Mouse (Mus musculus) c-Kit-positive CD71-negative TER-119-negative erythroid progenitor cells, embryonic 14.5 days (primary cell): Measurements from ENCODE around the gene Ncoa7.

ENCODE experiments used
- DNase-seq: peaks from one replicate; pipeline ENCODE4 v3.0.0-alpha.2; 2013; ENCODE audit warnings: low read depth

Gene Ncoa7

GRCm38 (mm10) chr10:30802681-30803586 is at the start of gene Ncoa7:
Gene Ncoa7 (minus strand): TSS chr10:30803326.
- peak; percentile 36 for DNase-seq

GRCm38 (mm10) chr10:30845101-30845825 is 42.1 kb upstream of the Ncoa7 start:
- no peak for DNase-seq

GRCm38 (mm10) chr10:30844191-30845010 is 41.3 kb upstream of the Ncoa7 start:
- no peak for DNase-seq

- no peak for DNase-seq
These were observed 40.5 kb upstream of the Ncoa7 start for GRCm38 (mm10) chr10:30843438-30844190.

GRCm38 (mm10) chr10:30842643-30843437 is 39.7 kb upstream of the Ncoa7 start, which contains the start of gene Hey2:
Gene Hey2 (minus strand): TSS chr10:30842801.
- peak; percentile 86 for DNase-seq

- no peak for DNase-seq
These were observed 39.1 kb upstream of the Ncoa7 start for GRCm38 (mm10) chr10:30842228-30842627.

GRCm38 (mm10) chr10:30840824-30841223 is 37.7 kb upstream of the Ncoa7 start:
- no peak for DNase-seq

GRCm38 (mm10) chr10:30838188-30838587 is 35.1 kb upstream of the Ncoa7 start:
- DNase-seq, result no peak

- no peak for DNase-seq
These were observed 21.9 kb upstream of the Ncoa7 start for GRCm38 (mm10) chr10:30825049-30825448.

- peak; percentile 72 for DNase-seq
These were observed 7.8 kb upstream of the Ncoa7 start for GRCm38 (mm10) chr10:30810967-30811293.

- DNase-seq, result no peak
These were observed 7.3 kb upstream of the Ncoa7 start for GRCm38 (mm10) chr10:30810247-30810966.

GRCm38 (mm10) chr10:30803587-30804253 is 594 bp upstream of the Ncoa7 start:
- DNase-seq, result no peak

GRCm38 (mm10) chr10:30802033-30802432 is 1.1 kb downstream of the Ncoa7 start:
- DNase-seq, result no peak

- no peak for DNase-seq
These were observed 3.2 kb downstream of the Ncoa7 start for GRCm38 (mm10) chr10:30799713-30800450.

GRCm38 (mm10) chr10:30796469-30797261 is 6.5 kb downstream of the Ncoa7 start:
- no peak for DNase-seq

- DNase-seq, result no peak
These were observed 12.1 kb downstream of the Ncoa7 start for GRCm38 (mm10) chr10:30791016-30791415.

GRCm38 (mm10) chr10:30789521-30789920 is 13.6 kb downstream of the Ncoa7 start:
- no peak for DNase-seq

GRCm38 (mm10) chr10:30788340-30788721 is 14.8 kb downstream of the Ncoa7 start:
- DNase-seq, result no peak
